Mouse (Mus musculus) neural tube, postnatal 0 days (tissue): ENCODE measurements around the gene Gm20792. TPM values are rescaled to one million over a fixed set of nuclear protein-coding genes. Genes with fewer than 3 reads are reported as not detected.

Experiments
- polyA plus RNA-seq: library from polyadenylated mRNA; unstranded; fragments of >200 nt; fragmentation: Nextera tagmentation; extraction: Ambion mirVana; gene quantifications from 2 replicates; pipeline ENCODE4 v1.2.1, GENCODE M21; 2015

The Gm20792 gene
- polyA plus RNA-seq, result not detected in 2 replicates

GRCm38 (mm10) chrY:48311555-48311954 is at the start of gene Gm20792:
TSS of gene Gm20792 (plus strand) at chrY:48311855.

